Mouse (Mus musculus) hindlimb bud, embryonic 11.5 days (tissue): ENCODE results near the gene Irx3.

Experiments used
- DNase-seq: peaks from one replicate; pipeline ENCODE4 v3.0.0-alpha.2; 2012; ENCODE audit warnings: low read depth, low spot score; ENCODE audit errors: extremely low spot score

Irx3 gene

DNA sequence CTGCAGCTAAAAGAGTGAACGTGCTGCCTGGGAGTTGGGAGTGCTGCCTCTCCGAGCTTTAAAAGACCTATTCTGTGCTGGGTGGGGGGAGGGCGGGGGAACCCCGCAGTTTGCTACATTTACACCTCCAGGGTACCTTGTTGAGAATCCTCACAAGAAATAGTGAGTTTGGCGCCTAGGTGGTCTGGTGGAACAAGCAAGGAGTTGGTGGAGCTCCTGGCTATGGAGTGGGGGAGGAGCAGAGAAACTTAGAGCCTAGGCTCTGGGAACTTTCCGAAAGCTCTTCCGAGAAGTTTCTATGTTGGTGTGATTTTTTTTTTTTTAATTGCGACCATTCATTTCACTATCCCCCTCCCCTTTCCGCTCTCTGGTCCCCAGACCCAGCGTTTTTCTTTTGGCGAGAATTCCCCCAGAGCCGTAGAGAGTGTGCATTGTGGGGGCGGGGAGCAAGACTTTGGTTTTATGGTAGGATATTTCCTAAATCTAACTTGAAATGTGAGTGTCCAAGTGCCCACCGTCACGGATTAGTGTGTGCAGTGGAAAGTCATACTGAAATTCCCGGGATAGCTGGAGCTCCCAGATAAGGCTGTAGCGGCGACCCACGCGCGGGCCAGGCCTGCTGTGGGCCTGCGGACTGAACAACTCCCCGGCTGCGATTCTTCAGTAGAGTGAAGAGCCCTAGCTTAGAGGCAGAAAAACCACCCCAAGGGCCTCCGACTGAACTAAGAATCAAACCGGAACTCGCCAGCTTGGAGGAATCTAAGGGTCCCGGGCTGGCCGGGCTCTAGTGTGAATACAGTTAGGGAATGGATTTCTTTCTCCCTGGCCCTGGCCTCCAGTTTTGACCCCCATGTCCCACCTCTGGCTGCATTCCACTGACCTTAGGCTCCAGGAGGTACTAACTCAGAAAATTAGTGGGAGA is 795 bp upstream of the Irx3 start:
- no peak for DNase-seq

- DNase-seq = no peak
Observed at GRCm38 (mm10) chr8:91801241-91801811, 541 bp downstream of the Irx3 start.

- no peak for DNase-seq
Observed at GRCm38 (mm10) chr8:91800523-91801240, 1.2 kb downstream of the Irx3 start.

DNA sequence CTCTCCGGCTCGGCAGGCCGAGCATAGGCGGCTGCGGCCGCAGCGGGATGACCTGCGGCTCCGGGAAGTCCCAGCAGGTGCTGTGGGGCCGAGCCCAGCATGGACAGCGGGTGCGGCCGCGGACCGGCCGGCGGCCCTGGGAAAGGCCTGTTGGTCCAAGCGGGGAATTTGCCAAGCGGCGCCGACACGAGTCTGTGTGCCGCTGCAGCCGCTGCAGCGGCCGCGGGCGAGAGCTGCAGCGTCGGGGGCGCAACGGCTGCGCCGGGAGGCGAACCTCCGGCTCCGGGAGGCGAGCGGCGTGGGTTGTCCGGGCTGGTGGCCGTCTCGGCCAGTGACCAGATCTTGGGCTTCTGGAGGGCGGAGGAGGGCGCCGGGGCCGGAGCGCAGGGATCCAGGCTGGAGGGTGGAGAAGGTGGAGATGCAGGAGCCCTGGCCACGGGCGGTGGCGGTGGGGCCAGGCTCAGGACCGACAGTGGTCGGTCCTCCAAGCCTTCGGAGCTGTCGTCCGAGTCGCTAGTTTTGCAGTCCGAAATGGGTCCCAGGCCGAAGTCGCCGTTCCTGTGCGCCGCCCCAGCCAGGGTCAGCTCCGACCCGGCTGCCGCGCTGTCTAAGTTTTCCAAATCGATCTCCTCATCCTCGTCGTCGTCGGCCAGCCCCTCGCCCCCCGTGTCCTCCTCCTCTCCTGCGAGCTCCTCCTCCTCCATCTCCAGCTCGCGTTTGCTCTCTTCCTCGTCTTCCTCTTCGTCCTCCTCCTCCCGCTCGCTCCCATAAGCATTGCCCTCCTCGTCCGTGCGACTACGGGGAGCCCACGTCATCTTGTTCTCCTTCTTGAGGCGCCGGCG is 2.0 kb downstream of the Irx3 start:
- DNase-seq = no peak

DNA sequence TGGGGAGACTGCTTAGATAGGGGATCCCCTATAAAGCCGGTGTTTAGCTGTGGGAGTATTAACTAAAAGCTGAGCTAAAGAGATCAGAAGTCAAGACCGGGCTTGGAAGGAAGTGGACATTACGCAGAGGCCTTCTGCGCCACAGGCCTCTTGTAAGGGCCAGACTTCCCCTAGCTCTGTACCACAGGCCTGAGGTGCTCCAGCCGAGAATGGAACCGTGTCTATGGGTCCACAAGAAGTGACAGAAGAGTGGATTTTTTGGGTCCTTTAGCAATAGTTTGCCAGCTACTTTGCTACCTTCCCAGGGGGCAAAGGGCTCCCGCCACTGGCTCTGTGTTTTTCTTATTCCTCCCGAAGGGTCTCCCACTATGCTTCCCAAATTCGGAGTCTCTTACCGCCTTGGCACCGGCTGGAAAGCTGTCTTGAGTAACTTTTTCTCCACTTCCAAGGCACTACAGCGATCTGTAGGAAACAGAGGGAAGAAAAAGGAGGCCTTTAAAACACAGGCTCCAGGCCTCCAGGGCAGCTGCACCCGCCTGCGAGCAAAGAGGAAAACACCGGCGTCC is 2.8 kb downstream of the Irx3 start:
- no peak for DNase-seq

- no peak for DNase-seq
Observed at GRCm38 (mm10) chr8:91797626-91798271, 4.1 kb downstream of the Irx3 start.

GRCm38 (mm10) chr8:91793846-91794245 is 8.0 kb downstream of the Irx3 start:
- no peak for DNase-seq

DNA sequence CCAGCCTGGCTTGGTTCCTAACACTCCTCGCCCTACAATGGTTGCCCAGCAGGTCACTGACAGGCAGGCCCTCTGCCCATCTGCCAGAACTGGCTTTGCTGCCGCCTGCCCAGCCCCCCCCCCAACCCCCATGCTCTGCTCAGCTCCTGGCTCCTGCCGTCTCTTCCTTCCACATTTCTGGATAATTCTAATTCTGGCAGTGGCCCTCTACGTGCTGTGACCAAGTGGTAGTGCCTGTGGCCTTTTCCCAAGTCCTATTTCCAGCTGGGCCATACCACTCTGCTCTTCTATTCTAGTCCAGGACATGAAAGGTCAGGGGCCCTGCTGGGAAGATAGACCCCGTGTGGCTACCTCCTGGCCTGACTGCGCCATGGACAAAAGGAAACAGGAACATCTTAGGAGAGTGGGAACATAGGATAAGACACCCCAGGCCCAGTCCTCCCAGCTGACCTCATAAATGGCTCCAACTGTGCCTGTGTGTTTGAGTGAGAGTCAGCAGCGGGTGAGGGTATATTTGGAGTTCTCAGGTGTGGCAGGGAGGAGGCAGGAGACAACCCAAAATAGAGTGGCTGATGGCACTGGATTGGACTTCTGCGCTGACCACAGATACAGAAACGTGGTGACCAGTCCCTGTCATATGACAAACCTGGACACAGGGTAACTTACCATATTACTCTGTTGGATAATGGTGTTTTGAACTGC is 14.5 kb downstream of the Irx3 start:
- DNase-seq = no peak

DNA sequence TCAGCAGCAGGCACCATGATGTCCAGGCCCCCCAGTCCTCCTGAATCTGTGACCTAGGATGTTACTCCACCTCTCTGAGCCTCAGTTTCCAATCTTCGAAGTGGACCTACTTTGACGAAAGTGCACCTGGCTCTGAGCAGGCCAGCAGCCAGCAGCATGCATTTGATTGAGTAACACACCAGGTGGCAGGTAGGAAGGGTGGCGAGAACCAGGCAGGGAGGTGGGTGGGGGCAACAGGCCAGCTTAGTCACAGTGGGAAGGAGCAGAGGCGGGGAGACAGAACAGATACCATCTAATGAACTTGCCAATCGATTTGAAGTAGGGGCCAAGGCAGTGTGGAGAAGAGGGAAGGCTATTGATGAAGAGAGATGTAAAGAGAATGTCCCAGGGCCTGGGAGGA is 18.9 kb downstream of the Irx3 start:
- DNase-seq = no peak

- DNase-seq = no peak
Observed at GRCm38 (mm10) chr8:91782201-91782600, 19.7 kb downstream of the Irx3 start.

DNA sequence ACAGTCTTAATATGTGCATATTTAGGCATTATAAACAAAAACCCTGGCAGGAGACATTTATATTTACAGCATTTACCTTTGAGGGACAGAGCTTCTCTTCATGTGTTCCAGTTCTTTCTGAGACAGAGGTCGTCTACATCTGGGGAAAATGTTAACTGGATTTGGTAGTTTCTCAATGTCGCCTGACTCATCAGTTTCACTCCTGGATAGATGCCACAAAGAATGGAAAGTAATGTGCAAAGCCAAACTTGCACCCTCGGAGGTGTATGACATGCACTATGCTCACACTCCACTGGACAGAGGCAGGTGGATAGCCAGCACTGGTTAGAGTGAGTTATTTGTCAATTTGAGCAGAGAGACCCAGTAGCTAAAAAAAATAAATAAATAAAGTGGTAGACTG is 21.2 kb downstream of the Irx3 start:
- DNase-seq = no peak

GRCm38 (mm10) chr8:91768857-91769256 is 33.0 kb downstream of the Irx3 start:
- no peak for DNase-seq

DNA sequence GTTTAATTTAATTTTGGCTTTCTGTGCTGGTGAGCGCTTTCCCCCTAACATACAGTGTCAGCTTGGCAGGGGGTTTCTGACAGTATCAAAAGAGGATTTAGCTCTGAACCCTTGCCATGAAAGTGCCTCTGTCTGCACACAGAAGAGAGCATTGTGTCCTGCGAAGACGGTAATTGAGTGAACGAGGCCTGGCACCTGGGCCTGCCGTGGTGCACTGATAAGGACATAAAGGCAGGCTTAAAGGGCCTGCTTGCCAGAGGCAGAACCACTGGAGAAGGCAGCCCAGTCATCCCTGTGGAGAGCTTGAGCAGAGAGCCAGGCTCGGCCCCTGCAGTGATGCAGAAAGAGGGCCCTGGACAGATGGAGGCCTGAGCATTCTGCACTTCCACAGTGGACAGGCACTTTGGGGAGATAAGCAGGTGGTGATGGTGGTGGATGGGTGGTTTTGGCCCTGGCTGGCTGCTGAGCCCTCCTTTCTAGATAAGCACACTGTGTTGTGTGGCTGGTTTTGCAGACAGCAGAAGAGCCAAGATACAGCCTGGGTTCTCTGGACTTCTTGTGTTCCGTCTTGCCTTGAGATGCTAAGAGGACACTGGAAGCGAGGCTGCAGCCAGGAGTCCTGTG is 36.3 kb downstream of the Irx3 start:
- no peak for DNase-seq

DNA sequence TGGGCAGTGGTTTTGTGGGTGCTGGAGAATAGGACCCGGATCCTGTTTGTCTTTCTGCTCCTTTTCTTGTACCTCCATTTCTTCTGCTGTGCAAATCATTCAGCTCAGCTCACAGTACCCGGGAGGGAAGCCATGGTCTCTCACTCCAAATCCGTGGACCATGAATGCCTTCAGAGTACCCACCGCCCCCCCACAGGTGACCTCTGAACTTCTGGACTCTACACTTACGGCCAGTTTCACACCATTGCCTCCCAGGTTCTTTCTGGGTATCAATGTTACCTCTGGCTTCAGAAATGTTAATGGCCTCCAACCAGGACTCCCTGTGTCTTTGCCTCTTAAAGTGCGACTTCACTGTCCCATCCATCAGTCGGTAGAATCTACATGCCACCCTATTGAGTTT is 46.3 kb downstream of the Irx3 start:
- no peak for DNase-seq

GRCm38 (mm10) chr8:91755062-91755461 is 46.8 kb downstream of the Irx3 start:
- no peak for DNase-seq

DNA sequence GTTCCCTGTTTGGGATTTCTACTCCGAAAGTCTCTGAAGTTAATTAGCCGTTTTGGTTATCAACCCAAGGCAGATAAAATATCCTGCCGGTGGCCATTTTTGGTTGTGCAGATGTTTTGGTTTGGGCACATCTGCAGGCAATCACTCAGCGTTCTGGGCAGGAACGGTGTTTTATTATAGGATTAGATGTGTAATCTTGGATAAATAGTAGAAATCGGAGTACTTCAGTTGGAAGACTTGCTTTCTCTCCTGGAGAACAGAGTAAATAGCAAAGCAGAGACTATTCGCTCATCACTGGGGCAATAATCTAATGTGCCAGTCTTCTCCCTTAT is 51.1 kb downstream of the Irx3 start:
- DNase-seq = no peak

- DNase-seq = no peak
Observed at GRCm38 (mm10) chr8:91750096-91750793, 51.6 kb downstream of the Irx3 start.

DNA sequence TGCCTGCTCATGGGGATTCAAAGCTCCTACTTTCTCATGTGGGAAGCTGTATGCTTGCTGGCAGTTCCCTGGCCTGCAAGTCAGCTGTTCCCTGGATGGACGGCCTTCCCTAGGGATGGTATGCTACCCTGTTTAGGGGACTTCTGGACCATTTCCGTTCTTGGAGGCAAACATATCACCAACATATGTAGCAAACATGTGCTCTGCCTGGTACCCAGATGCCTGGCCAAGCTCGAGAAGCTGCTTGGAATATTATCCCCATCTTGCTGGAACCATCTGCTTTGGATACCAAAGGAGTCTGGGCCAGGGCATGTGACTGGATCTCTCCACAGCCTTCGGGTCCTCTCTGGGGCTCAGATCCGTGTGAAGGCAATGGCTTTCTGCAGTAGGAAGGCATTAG is 52.5 kb downstream of the Irx3 start:
- no peak for DNase-seq
